Mouse (Mus musculus) left cerebral cortex, postnatal 14 days (tissue): Measurements from ENCODE around the gene Zbtb7b. TPM values are rescaled to one million over a fixed set of nuclear protein-coding genes. Genes with fewer than 3 reads are reported as not detected.

Experiments
- DNase-seq, 2 experiments: peaks; one replicate each; pipeline ENCODE4 v3.0.0; 2021 to 2022; ENCODE audit warnings: low spot score in 2 of 2, mixed read lengths in 1 of 2
- intact Hi-C: fragments of 180-260 bp; cut with DNase I; formaldehyde crosslinking; loops from one replicate; pipeline ENCODE4 v1.15.1; 2025
- total RNA-seq, 2 experiments: library from RNA; stranded (reverse); gene quantifications; 2 replicates each; pipeline ENCODE4 v1.2.3; 2021

The Zbtb7b gene
- total RNA-seq, 2 experiments from 2014 or later = 8.0 to 9.1 TPM

- no peak for DNase-seq
- intact Hi-C loops = loop anchor here (5.0 kb wide), 1 partner anchor 108 kb away; no protein-coding TSS in a partner anchor
Measured at GRCm38 (mm10) chr3:89379388-89380131, 15.0 kb downstream of the Zbtb7b start.

GRCm38 (mm10) chr3:89378394-89379067 lies 16.0 kb downstream of the Zbtb7b start:
- intact Hi-C loops = loop anchor here (5.0 kb wide), 1 partner anchor 109 kb away; no protein-coding TSS in a partner anchor
- DNase-seq = peak; percentile 50 to 63

- DNase-seq = no peak
- intact Hi-C loops = loop anchor here (5.0 kb wide), 1 partner anchor 109 kb away; no protein-coding TSS in a partner anchor
Measured at GRCm38 (mm10) chr3:89377831-89378230, 16.7 kb downstream of the Zbtb7b start.

- intact Hi-C loops = no loop called here
- DNase-seq = no peak
Measured at GRCm38 (mm10) chr3:89373581-89374231, 20.9 kb downstream of the Zbtb7b start.

GRCm38 (mm10) chr3:89367338-89367737 lies 27.2 kb downstream of the Zbtb7b start:
- intact Hi-C loops = no loop called here
- DNase-seq = no peak

- no peak for DNase-seq
- intact Hi-C loops = no loop called here
Measured at GRCm38 (mm10) chr3:89365486-89366414, 28.8 kb downstream of the Zbtb7b start.

- no peak for DNase-seq
- intact Hi-C loops = no loop called here
Measured at GRCm38 (mm10) chr3:89365153-89365485, 29.5 kb downstream of the Zbtb7b start, which contains the start of gene Dcst1. Dcst1 (minus strand) TSS chr3:89365253.

- intact Hi-C loops = no loop called here
Measured at GRCm38 (mm10) chr3:89364631-89365030, 29.9 kb downstream of the Zbtb7b start.

GRCm38 (mm10) chr3:89361675-89362074 lies 32.9 kb downstream of the Zbtb7b start, which contains the start of gene Dcst2:
Dcst2 (plus strand) TSS chr3:89361975.
- no peak for DNase-seq
- intact Hi-C loops = no loop called here

More at GRCm38 (mm10) chr3:89364631-89365030, 29.9 kb downstream of the Zbtb7b start:
- no peak for DNase-seq

- intact Hi-C loops = no loop called here
- no peak for DNase-seq
Measured at GRCm38 (mm10) chr3:89360237-89360636, 34.3 kb downstream of the Zbtb7b start.

- intact Hi-C loops = no loop called here
- no peak for DNase-seq
Measured at GRCm38 (mm10) chr3:89359630-89360029, 34.9 kb downstream of the Zbtb7b start.

GRCm38 (mm10) chr3:89356029-89356428 lies 38.5 kb downstream of the Zbtb7b start:
- no peak for DNase-seq
- intact Hi-C loops = no loop called here

GRCm38 (mm10) chr3:89355512-89355902 lies 39.1 kb downstream of the Zbtb7b start:
- intact Hi-C loops = no loop called here
- no peak for DNase-seq

GRCm38 (mm10) chr3:89354816-89355511 lies 39.6 kb downstream of the Zbtb7b start:
- DNase-seq = peak; percentile 86 to 95
- intact Hi-C loops = loop anchor here (5.0 kb wide), 1 partner anchor 38 kb away; no protein-coding TSS in a partner anchor

- no peak for DNase-seq
- intact Hi-C loops = loop anchor here (5.0 kb wide), 1 partner anchor 34 kb away; no protein-coding TSS in a partner anchor
Measured at GRCm38 (mm10) chr3:89351271-89351670, 43.3 kb downstream of the Zbtb7b start.

GRCm38 (mm10) chr3:89349869-89350501 lies 44.6 kb downstream of the Zbtb7b start, which contains the start of gene Adam15:
Adam15 (minus strand) TSS chr3:89349996.
- intact Hi-C loops = loop anchor here (5.0 to 10.0 kb wide), 2 partner anchors 33 to 135 kb away; no protein-coding TSS in a partner anchor
- peak; percentile 89 to 93 for DNase-seq
